Mouse (Mus musculus) kidney, postnatal 36 days (tissue): ENCODE measurements around the gene Gm20388.

Source experiments
- DNase-seq, 2 experiments: peaks; one replicate each; pipeline ENCODE4 v3.0.0; 2021 to 2022; ENCODE audit warnings: mixed read lengths in 2 of 2

Gene Gm20388

GRCm38 (mm10) chr8:122803906-122804761, 2893.5 kb downstream of the Gm20388 start:
- no peak for DNase-seq

- peak; percentile 77 to 85 for DNase-seq
Measured at GRCm38 (mm10) chr8:122805349-122805748, 2894.7 kb downstream of the Gm20388 start.

- peak in 1 of 2 experiments; percentile 29 for DNase-seq
Measured at GRCm38 (mm10) chr8:122806956-122807538, 2896.4 kb downstream of the Gm20388 start.

- no peak for DNase-seq
Measured at GRCm38 (mm10) chr8:122807907-122808306, 2897.3 kb downstream of the Gm20388 start.

GRCm38 (mm10) chr8:122810376-122810775, 2899.7 kb downstream of the Gm20388 start:
- DNase-seq = no peak

GRCm38 (mm10) chr8:122811870-122812494, 2901.3 kb downstream of the Gm20388 start:
- no peak for DNase-seq

- peak in 1 of 2 experiments; percentile 41 for DNase-seq
Measured at GRCm38 (mm10) chr8:122812610-122813250, 2902.1 kb downstream of the Gm20388 start.

GRCm38 (mm10) chr8:122814608-122815007, 2904.0 kb downstream of the Gm20388 start:
- no peak for DNase-seq

GRCm38 (mm10) chr8:122816965-122817364, 2906.3 kb downstream of the Gm20388 start:
- DNase-seq = no peak

GRCm38 (mm10) chr8:122817724-122818496, 2907.3 kb downstream of the Gm20388 start:
- DNase-seq = no peak

- DNase-seq = no peak
Measured at GRCm38 (mm10) chr8:122819776-122820175, 2909.1 kb downstream of the Gm20388 start.

GRCm38 (mm10) chr8:122824571-122824970, 2913.9 kb downstream of the Gm20388 start:
- DNase-seq = no peak

GRCm38 (mm10) chr8:122824986-122825385, 2914.3 kb downstream of the Gm20388 start:
- DNase-seq = peak; percentile 87 to 88

GRCm38 (mm10) chr8:122825408-122825807, 2914.8 kb downstream of the Gm20388 start:
- DNase-seq = no peak

- DNase-seq = no peak
Measured at GRCm38 (mm10) chr8:122829396-122829795, 2918.8 kb downstream of the Gm20388 start.

- peak; percentile 88 to 96 for DNase-seq
Measured at GRCm38 (mm10) chr8:122830349-122831061, 2919.9 kb downstream of the Gm20388 start.

GRCm38 (mm10) chr8:122834416-122834815, 2923.8 kb downstream of the Gm20388 start:
- DNase-seq = peak in 1 of 2 experiments; percentile 61

- peak; percentile 70 to 88 for DNase-seq
Measured at GRCm38 (mm10) chr8:122834971-122835370, 2924.3 kb downstream of the Gm20388 start.

- DNase-seq = no peak
Measured at GRCm38 (mm10) chr8:122836199-122836598, 2925.6 kb downstream of the Gm20388 start.

- no peak for DNase-seq
Measured at GRCm38 (mm10) chr8:122836696-122837095, 2926.1 kb downstream of the Gm20388 start.

GRCm38 (mm10) chr8:122844161-122844560, 2933.5 kb downstream of the Gm20388 start:
- DNase-seq = no peak
